Mouse (Mus musculus) layer of hippocampus, postnatal 36 days (tissue): ENCODE measurements around the gene Ak1. TPM values are rescaled to one million over a fixed set of nuclear protein-coding genes. Genes with fewer than 3 reads are reported as not detected.
A peak's percentile ranks its signal among the peaks of the same experiment; 100 is the strongest.

ENCODE experiments used
- DNase-seq, 2 experiments: peaks; one replicate each; pipeline ENCODE4 v3.0.0; 2022
- total RNA-seq, 2 experiments: library from RNA; stranded (reverse); gene quantifications; 2 replicates each; pipeline ENCODE4 v1.2.3; 2021

Ak1 gene
- total RNA-seq, 2 experiments from 2014 or later, result 114 to 119 TPM

DNA sequence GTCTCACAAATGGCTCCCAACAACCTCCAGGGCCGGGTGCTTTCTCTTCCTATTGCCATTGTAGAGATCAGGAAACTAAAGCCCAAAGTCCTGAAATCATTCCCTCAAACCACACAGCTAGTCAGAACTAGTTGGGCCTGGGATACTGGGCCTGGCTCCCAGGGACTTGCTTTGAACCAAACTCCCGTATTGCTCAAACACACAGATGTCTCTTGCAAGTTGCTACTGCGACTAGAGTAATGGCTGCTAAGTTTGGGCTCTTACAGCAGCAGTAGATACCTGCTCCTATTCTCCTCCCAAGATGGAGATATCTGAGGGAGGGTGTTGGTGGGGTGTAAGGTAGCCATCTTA is 33.8 kb downstream of the Ak1 start:
- no peak for DNase-seq

DNA sequence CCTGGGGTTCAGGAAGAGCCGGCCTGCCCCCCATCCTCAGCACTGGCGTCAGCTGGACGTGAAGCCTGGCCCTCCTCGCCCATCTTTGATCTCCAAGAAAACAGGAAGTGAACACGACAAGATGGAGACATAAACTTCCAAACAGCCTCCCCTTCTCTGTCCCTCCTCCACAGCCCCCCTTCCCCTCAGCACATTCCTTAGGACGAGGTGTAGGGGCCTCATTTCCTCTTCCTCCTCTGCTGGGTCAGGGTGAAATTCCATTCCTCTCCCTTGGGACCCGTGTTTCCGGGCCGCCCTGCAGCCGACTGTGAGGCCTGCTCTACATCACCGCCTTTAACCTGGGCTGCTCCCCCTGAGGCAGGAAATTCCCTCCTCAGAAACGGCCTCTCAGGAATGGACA is 34.3 kb downstream of the Ak1 start:
- DNase-seq, result no peak

DNA sequence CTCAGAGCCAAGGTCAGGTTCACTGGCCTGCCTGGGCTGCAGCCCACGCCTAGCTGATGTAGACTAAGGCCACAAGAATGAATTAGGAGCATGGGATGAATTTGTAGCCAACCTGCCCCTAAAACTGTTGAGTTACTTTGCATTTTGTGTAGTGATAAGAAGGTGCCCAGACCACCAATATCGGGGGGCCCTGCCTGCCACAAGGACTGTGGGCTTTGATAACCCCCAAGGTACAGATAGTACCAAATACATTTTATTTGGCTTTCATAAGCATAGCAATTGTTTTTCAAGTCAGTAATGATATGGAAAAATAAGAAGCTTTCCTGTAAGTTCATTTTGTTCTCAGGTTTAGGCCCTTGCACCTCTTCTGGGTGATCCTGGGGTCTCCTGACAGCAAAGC is 37.3 kb downstream of the Ak1 start:
- DNase-seq, result no peak

DNA sequence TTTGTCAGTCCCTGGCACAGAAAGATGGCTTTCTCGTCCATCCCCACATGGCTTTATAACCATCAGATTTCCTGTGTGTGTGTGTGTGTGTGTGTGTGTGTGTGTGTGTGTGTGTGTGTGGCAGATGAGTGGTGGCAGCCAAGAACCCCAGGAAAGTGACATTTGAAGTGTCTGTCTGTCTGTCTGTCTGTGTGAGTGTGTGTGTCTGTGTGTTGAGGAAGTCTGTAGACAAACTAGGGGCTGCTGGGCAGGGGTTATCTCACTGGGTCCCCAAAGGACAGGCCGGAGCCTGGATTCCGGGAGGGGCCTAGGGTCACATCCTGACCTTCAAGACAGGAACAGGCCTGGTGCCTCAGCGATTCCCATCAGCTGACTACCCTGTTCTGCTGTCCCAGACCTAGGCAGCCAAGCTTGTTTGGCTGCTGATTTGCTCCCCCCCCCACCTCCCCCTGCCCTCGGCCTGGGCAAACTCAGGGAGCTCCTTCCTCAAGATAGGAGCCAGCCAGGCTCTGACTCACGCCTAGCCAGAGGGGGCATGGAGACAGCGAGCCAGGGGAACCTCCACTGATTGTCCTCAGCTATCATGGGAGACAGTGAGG is 40.0 kb downstream of the Ak1 start:
- DNase-seq, result no peak

DNA sequence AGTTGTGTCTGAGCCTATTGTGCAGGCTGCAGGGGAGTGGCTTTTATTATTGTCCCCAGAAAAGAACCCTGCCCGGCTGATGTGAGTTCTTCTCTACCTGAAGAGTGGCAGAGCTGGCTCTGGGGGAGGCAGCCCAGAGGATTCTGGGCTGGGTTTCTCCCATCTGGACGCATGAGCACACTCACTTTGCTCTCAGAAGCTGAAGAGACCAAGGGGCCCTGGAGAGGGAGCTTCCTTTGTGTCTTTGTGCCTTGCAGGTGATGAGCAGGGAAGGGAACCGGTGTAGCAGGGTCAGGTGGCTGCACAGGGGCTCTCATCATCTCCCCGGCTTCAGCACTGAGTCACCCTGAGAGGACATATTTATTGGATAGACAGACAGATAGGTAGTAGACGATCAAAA is 40.7 kb downstream of the Ak1 start:
- DNase-seq, result no peak

DNA sequence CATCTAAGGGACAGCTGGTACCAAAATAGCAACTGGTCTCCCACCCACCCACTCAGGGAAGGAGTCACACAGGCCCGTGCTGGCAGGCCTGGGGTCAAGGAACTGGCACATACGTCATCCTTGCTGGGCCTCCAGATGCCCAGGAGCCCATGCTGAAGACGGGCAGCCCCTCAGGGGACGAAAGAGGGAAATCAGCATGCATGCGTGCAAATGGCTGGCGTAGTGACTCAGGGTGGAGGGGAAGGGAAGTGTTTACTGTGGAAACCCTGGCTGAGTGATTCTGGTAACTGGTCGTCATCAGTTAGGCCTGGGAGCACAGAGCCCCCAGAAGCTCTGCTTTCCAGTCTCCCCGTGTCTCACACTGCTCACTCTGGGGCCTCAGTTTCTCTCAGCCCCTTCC is 43.8 kb downstream of the Ak1 start:
- DNase-seq, result no peak

- DNase-seq, result no peak
Measured at GRCm38 (mm10) chr2:32665853-32666252, 44.3 kb downstream of the Ak1 start.

DNA sequence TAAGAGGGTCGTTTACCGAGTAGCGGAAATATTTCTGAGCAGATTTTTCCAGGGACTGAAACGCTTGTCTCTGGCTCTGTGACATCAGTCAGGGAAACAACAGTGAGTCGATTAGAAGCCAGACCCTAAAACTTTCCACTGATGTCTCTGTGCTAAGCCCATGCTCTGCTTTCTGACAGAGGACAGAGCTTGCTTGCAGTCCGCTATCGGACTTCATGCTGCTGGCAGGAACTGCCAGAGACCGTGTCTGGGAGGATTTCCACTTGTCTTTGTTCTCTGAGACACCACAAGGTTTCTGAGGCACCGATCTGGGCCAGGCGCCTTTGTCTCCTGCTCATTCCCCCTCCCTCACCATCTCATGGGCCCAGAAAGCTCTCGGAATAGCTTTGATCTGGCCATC is 46.2 kb downstream of the Ak1 start:
- DNase-seq, result no peak

DNA sequence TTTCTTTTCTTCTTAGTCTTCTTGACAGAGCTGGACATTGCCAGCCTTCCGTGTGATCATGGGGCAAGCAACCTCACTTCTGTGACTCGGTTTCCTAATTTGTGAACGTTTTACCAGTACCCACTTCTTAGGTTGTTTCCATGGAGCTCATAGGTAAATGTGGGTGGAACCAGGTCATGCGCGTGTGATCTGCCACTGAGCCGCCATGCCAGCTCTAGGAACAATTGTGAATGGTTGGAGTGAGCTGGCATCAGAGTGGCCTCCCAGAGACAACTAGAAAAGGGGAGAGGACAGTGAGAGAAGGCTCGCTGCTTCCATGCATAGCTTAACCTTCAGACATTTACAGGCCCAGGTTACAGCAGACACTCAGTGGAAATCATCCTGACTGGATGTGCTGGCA is 46.6 kb downstream of the Ak1 start:
- DNase-seq, result no peak

- no peak for DNase-seq
Measured at GRCm38 (mm10) chr2:32669876-32670275, 48.3 kb downstream of the Ak1 start.

- DNase-seq, result no peak
Measured at GRCm38 (mm10) chr2:32671147-32671546, 49.6 kb downstream of the Ak1 start.

DNA sequence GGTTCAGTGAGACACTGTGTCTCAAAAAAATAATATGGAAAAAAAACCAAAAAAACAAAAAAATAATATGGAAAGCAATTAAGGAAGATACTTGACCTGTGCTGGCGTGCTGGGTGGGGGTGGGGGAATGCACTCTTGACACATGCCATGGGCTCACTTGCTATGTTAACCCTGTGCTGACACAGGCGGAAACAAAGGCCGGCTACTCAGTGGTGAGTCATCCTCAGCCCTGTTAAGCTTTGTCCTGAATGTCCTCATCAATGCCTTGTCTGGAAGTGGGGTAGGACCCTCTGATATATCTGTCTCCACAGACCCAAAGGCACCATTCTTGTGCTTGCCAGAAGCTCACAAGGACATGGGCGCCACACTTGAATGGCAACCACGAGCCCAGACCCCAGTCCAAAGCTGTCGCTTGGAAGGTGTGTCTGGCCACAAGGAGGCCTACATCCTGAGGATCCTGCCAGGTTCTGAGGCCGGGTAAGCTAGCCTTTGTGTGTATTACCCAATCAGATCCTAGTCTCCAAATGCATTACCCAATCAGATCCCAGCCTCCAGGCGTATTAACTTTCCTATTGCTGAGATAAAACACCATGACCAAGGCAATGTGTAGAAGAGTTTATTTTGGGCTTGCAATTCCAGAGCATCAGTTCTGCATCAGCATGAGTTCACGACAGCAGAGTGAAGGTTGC is 50.5 kb downstream of the Ak1 start:
- no peak for DNase-seq

GRCm38 (mm10) chr2:32673176-32673917 is 51.8 kb downstream of the Ak1 start:
- DNase-seq, result no peak

DNA sequence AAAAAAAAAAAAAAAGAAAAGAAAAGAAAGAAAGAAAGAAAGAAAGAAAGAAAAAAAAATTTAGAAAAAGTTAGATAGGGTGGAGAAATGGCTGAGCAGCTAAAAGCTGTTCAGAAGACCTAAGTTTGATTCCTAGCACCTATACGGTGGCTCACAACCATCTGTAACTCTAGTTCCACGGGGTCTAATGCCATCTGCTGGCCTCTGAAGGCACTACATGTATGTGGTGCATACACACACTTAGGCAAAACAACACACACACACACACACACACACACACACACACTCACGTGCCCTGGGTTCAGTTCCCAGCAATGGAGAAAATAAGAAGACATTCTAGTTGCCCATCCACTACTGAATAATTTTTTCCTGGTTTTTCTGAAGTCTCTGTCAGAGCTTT is 55.3 kb downstream of the Ak1 start:
- no peak for DNase-seq

- no peak for DNase-seq
Measured at GRCm38 (mm10) chr2:32677683-32678082, 56.1 kb downstream of the Ak1 start.

- DNase-seq, result peak in 1 of 2 experiments; percentile 31
Measured at GRCm38 (mm10) chr2:32680051-32680451, 58.5 kb downstream of the Ak1 start.

- DNase-seq, result no peak
Measured at GRCm38 (mm10) chr2:32680961-32681650, 59.5 kb downstream of the Ak1 start.

DNA sequence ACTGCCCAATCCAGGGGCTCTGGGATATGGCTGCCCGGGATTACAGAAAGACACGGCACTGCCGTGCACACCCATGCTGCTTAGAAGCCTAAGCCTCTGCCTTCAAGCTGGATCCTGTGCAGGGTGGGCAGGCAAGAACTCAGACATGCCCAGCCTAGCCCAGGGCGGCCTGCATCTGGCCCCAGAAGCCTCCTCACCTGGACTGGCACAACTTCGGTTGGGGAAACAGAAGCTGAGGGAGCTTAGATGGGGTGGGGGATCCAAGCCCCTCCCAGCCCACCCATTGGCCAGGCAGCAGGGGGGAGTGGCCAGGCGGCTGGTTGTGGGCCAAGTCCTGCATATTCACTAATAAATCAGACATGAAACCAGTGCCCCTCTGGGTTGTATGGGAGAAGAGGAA is 60.2 kb downstream of the Ak1 start:
- DNase-seq, result no peak

DNA sequence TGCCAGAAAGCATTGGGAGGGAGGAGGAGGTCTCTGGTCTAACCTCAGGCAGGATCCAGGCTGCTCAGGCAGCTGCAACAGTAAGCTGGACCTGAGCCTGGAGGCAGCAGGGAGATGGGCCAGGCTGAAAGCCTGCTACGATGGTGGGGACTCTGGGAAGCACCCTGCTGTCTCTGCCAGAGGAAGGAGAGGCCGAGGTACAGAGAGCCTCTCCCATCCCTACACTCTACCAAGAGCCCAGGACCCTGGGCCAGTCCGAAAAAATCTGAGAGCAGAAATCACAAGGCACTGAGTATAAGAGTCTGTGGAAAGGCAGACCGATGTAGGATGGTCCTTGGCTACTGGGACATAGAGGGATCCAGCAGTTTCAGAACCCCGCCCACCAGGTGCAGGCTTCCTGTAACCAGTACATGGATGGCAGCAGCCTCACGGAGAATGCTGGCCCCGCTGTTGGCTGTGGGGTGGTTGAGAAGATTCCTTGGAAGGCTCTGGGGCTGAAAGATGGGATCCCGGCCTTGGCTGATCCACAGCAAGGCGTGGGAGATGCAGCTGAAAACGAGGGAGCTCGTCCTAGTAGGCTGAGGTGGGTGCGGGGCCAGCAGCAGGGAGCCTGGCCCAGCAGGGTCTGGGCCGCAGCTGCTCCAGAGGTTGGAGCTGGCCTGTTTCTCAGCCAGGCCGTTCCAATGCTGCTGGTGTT is 61.3 kb downstream of the Ak1 start:
- DNase-seq, result no peak

- DNase-seq, result no peak
Measured at GRCm38 (mm10) chr2:32683701-32684100, 62.1 kb downstream of the Ak1 start.
